Mouse (Mus musculus) forebrain, embryonic 10.5 days (tissue): ENCODE data around the gene Sirt2. TPM values are rescaled to one million over a fixed set of nuclear protein-coding genes. Genes with fewer than 3 reads are reported as not detected.

Experiments
- DNase-seq: peaks from one replicate; pipeline ENCODE4 v3.0.0-alpha.2; 2017; ENCODE audit warnings: low spot score; ENCODE audit errors: extremely low spot score
- H3K27ac ChIP-seq: fragments of 300-500 bp; sonication (generic); 2 replicates; pipeline ENCODE4 v1.5.1; 2016; ENCODE audit warnings: mild to moderate bottlenecking
- H3K27me3 ChIP-seq: fragments of 300-500 bp; sonication (generic); 2 replicates; pipeline ENCODE4 v1.6.1; 2016; ENCODE audit warnings: mild to moderate bottlenecking; ENCODE audit not compliant: poor library complexity, severe bottlenecking
- H3K36me3 ChIP-seq: fragments of 300-500 bp; sonication (generic); replicated peaks from 2 replicates; pipeline ENCODE4 v1.6.1; 2016; ENCODE audit warnings: mild to moderate bottlenecking, moderate library complexity
- H3K4me1 ChIP-seq: fragments of 300-500 bp; sonication (generic); 2 replicates; pipeline ENCODE4 v1.6.1; 2016
- H3K4me3 ChIP-seq: fragments of 300-500 bp; sonication (generic); 2 replicates; pipeline ENCODE4 v1.5.1; 2016; ENCODE audit warnings: mild to moderate bottlenecking, moderate library complexity
- H3K9me3 ChIP-seq: fragments of 300-500 bp; sonication (generic); 2 replicates; pipeline ENCODE4 v1.6.1; 2016; ENCODE audit warnings: mild to moderate bottlenecking, moderate library complexity
- WGBS: fragments of 180-500 bp; shearing (Covaris S2); methylation state at CpG from one replicate; pipeline ENCODE4 v1.1.7; 2016; 5-methylcytosine and 5-hydroxymethylcytosine counted together
- polyA plus RNA-seq: library from polyadenylated mRNA; unstranded; fragments of >200 nt; fragmentation: Nextera tagmentation; extraction: Ambion mirVana; gene quantifications from 2 replicates; pipeline ENCODE4 v1.2.1, GENCODE M21; 2016

The Sirt2 gene
- polyA plus RNA-seq, result 60.8 and 63.5 TPM in 2 replicates

- Histone ChIP-seq H3K9me3 (no peaks in the 10 kb centered on the region), H3K27me3 (no peaks in the 10 kb centered on the region), H3K4me3 (peak within 1 kb of the TSS; percentile 82), H3K27ac (peak within 1 kb of the TSS; percentile 84), H3K36me3 (peaks cover 14% of the 10 kb centered on the region), H3K4me1 (peaks cover 32% of the 10 kb centered on the region)
- DNase-seq, result peak; percentile 99
- under 1% methylated on average over 45 of the region's 45 CpGs for WGBS
These were observed at the start of gene Sirt2 for GRCm38 (mm10) chr7:28766173-28766879. Gene Sirt2, plus strand, starts transcription at chr7:28766735.

- peak overlapping the region; percentile 63; the same call in 1 of the 2 replicates for H3K4me3 ChIP-seq
- peaks cover 24% of the 10 kb centered on the region for H3K4me1 ChIP-seq
- WGBS, result 91% methylated on average over 10 of the region's 10 CpGs
These were observed 48.8 kb upstream of the Sirt2 start for GRCm38 (mm10) chr7:28717726-28718125.

GRCm38 (mm10) chr7:28719159-28719558, 47.4 kb upstream of the Sirt2 start:
- Histone ChIP-seq H3K4me1 (peaks cover 20% of the 10 kb centered on the region), H3K27me3 (peaks cover 14% of the 10 kb centered on the region), H3K4me3 (no peak overlapping the region), H3K27ac (no peak overlapping the region), H3K36me3 (peaks cover under 1% of the 10 kb centered on the region), H3K9me3 (no peaks in the 10 kb centered on the region)
- 67% methylated on average over 4 of the region's 4 CpGs for WGBS
- DNase-seq, result no peak

More at GRCm38 (mm10) chr7:28717726-28718125, 48.8 kb upstream of the Sirt2 start:
- H3K27me3 ChIP-seq, result peaks cover 14% of the 10 kb centered on the region
- no peaks in the 10 kb centered on the region for H3K36me3 ChIP-seq
- no peak overlapping the region for H3K27ac ChIP-seq
- no peak for DNase-seq
- H3K9me3 ChIP-seq, result no peaks in the 10 kb centered on the region

DNA sequence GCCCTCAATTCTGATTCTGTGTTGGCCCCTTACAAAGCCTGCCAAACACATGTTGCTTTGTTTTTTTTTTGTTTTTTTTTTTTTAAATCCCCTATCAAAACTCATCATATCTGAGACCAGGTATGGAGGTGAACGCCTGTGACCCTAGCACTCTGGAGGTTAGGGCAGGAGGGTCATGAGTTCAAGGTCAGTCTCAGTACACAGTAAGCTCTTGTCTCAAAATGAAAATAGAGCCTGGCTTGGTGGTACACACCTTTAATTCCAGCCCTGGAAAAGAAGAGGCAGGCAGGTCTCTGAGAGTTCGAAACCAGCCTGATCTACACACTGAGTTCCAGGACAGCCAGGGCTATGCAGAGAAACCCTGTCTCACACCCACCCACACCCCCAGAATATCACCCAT, 46.9 kb upstream of the Sirt2 start:
- Histone ChIP-seq H3K9me3 (no peaks in the 10 kb centered on the region), H3K27me3 (peaks cover 14% of the 10 kb centered on the region), H3K27ac (no peak overlapping the region), H3K36me3 (peaks cover 5% of the 10 kb centered on the region), H3K4me1 (peaks cover 20% of the 10 kb centered on the region), H3K4me3 (no peak overlapping the region)
- DNase-seq, result no peak
- WGBS, result 80% methylated on average over 2 of the region's 2 CpGs

- no peak for DNase-seq
- Histone ChIP-seq H3K9me3 (no peaks in the 10 kb centered on the region), H3K36me3 (peaks cover 9% of the 10 kb centered on the region), H3K4me1 (peaks cover 18% of the 10 kb centered on the region), H3K27ac (no peak overlapping the region), H3K4me3 (no peak overlapping the region), H3K27me3 (peaks cover 3% of the 10 kb centered on the region)
- WGBS, result 82% methylated on average over 3 of the region's 3 CpGs
These were observed 45.6 kb upstream of the Sirt2 start for GRCm38 (mm10) chr7:28720753-28721537.

- Histone ChIP-seq H3K9me3 (no peaks in the 10 kb centered on the region), H3K4me3 (no peak overlapping the region), H3K36me3 (peaks cover 9% of the 10 kb centered on the region), H3K27me3 (no peaks in the 10 kb centered on the region), H3K27ac (no peak overlapping the region), H3K4me1 (peaks cover 9% of the 10 kb centered on the region)
- DNase-seq, result no peak
- 94% methylated on average over 7 of the region's 7 CpGs for WGBS
These were observed 44.5 kb upstream of the Sirt2 start for GRCm38 (mm10) chr7:28722079-28722478.

DNA sequence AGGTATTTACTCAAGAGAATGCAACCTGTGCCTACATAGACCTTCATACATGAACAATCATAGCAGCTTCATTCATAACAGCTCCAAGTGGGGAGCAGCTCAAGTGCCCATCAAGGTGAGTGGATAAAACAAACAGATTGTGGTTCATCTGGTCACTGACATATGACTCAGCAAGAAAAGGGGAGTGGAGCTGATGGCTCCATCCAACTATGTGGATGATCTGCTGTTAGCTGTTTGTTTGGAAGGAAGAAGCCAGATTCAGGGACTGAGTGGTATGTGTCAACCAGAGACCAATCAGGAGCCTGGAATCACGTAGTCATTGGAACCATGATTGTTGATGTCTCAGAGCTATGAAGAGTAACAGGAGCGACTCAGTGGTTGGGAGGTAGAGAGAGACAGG, 41.9 kb upstream of the Sirt2 start:
- 93% methylated on average over 2 of the region's 2 CpGs for WGBS
- no peak for DNase-seq
- Histone ChIP-seq H3K4me1 (0 out of 2 replicates have a peak, but pooled peaks cover 3% of the 10 kb centered on the region), H3K27me3 (no peaks in the 10 kb centered on the region), H3K4me3 (no peak overlapping the region), H3K36me3 (peaks cover 9% of the 10 kb centered on the region), H3K9me3 (no peaks in the 10 kb centered on the region), H3K27ac (no peak overlapping the region)

DNA sequence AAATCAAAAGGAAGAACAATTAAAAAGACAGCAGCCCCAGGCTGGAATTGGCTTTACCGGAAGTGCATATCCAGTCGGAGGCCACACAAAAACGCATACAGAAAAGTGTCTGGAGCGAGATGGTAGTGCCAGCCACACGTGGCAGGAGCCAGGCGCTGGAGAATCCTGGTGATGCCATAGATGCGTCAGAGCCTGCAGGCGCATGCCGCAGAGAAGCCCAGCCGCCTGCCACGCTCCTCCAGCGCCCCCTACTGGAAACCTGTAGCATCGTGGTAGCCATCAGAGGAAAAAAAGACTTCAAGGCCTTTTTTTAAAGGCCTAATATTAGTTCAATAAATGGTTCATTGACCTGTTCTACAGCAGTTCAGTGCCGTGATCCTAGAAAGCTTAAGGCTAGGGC, 39.9 kb upstream of the Sirt2 start:
- Histone ChIP-seq H3K27ac (no peak overlapping the region), H3K4me3 (peak overlapping the region; percentile 11; the same call in 1 of the 2 replicates), H3K4me1 (0 out of 2 replicates have a peak, but pooled peaks cover 3% of the 10 kb centered on the region), H3K9me3 (peaks cover 9% of the 10 kb centered on the region), H3K27me3 (peaks cover 6% of the 10 kb centered on the region), H3K36me3 (peaks cover 15% of the 10 kb centered on the region)
- DNase-seq, result peak; percentile 78
- 11% methylated on average over 14 of the region's 14 CpGs for WGBS

DNA sequence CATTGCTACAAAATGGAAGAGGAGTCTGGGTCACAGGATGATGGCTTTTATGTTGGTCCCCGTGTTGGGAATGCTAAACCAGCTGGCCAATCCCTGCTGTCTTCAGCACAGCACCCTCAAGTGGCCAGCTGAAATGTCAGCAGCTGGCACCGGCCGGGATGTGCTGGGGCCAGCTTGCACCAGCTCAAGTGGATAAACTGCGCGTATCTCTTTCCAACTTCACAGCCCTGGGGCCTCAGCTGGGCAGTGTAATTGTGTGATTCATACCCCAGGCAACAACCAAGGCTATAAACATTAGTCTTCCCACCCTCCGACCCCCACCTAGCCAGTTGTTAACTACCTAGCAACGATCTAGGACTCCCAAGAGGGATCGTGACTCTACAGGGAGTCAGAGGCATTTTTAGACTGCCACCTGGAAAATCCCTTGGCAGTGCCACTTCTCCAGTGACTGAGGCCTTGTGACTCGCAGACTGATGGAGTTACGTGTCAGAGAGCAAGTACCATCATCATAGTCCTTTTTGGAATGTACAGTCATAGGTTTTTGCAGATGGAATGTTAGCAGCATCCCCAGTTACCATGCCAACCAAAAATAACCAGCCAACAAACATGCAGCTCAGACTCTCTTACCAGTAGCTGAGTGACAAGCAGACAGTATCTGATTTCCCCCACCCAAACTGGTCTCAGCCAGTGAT, 38.7 kb upstream of the Sirt2 start:
- Histone ChIP-seq H3K27me3 (peaks cover 17% of the 10 kb centered on the region), H3K9me3 (peaks cover 12% of the 10 kb centered on the region), H3K4me1 (peaks cover 10% of the 10 kb centered on the region), H3K27ac (no peak overlapping the region), H3K36me3 (peaks cover 18% of the 10 kb centered on the region), H3K4me3 (no peak overlapping the region)
- no peak for DNase-seq
- 64% methylated on average over 10 of the region's 10 CpGs for WGBS

GRCm38 (mm10) chr7:28732341-28733142, 34.0 kb upstream of the Sirt2 start:
- peak; percentile 87 for DNase-seq
- WGBS, result 3% methylated on average over 58 of the region's 58 CpGs
- peak overlapping the region; percentile 61 for H3K4me3 ChIP-seq
- peaks cover 17% of the 10 kb centered on the region for H3K27me3 ChIP-seq
- peaks cover 35% of the 10 kb centered on the region for H3K36me3 ChIP-seq
- H3K27ac ChIP-seq, result peak overlapping the region; percentile 75
- H3K4me1 ChIP-seq, result peaks cover 19% of the 10 kb centered on the region
- peaks cover 12% of the 10 kb centered on the region for H3K9me3 ChIP-seq

DNA sequence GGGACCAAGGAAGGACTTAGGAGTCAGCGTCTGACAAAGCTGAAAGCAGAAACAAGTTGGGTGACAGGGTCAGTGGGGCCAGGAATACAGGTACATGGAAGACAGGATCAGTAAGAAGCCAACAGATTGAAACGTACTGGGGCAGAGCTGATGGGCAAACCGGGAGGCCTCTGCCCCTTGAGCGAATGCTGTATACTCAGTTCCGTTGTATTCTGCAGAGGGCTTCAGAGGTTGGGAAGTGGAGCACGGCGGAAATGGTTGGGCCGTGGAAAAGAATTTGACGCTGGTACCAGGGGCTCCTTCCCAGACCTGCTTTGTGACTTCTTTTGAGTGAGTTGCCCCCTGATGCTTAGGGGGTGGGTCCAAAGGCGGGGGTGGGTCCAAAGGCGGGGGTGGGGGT, 33.3 kb upstream of the Sirt2 start:
- peak overlapping the region; percentile 61 for H3K4me3 ChIP-seq
- peaks cover 12% of the 10 kb centered on the region for H3K9me3 ChIP-seq
- peaks cover 19% of the 10 kb centered on the region for H3K4me1 ChIP-seq
- H3K27me3 ChIP-seq, result peaks cover 17% of the 10 kb centered on the region
- no peak for DNase-seq
- peaks cover 42% of the 10 kb centered on the region for H3K36me3 ChIP-seq
- WGBS, result 5% methylated on average over 11 of the region's 11 CpGs
- H3K27ac ChIP-seq, result peak overlapping the region; percentile 75

DNA sequence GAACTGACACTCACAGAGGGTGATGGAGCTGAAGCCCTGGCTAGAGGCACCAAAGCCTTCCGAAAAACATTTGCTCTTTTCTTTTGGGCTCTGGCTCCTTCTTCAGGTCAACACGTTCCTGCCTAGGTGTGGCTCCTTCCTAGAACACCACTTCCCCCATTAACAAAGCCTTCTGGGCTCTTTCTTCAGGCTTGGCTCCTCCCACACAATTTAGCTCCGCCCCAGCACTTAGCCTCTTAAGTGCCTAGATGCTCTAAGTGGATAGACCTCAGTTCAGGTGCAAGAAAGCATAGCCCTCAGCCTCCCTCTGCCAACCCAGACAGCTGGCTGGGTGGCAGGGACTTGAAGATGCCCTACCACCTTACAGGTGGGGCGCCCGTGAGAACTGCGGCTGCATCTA, 30.8 kb upstream of the Sirt2 start:
- WGBS, result 85% methylated on average over 6 of the region's 6 CpGs
- Histone ChIP-seq H3K9me3 (peaks cover 12% of the 10 kb centered on the region), H3K36me3 (peaks cover 63% of the 10 kb centered on the region), H3K27me3 (peaks cover 17% of the 10 kb centered on the region), H3K27ac (no peak overlapping the region), H3K4me1 (peaks cover 24% of the 10 kb centered on the region), H3K4me3 (no peak overlapping the region)
- no peak for DNase-seq
